Mouse (Mus musculus): ENCODE data around the gene Gm5475.

DNA sequence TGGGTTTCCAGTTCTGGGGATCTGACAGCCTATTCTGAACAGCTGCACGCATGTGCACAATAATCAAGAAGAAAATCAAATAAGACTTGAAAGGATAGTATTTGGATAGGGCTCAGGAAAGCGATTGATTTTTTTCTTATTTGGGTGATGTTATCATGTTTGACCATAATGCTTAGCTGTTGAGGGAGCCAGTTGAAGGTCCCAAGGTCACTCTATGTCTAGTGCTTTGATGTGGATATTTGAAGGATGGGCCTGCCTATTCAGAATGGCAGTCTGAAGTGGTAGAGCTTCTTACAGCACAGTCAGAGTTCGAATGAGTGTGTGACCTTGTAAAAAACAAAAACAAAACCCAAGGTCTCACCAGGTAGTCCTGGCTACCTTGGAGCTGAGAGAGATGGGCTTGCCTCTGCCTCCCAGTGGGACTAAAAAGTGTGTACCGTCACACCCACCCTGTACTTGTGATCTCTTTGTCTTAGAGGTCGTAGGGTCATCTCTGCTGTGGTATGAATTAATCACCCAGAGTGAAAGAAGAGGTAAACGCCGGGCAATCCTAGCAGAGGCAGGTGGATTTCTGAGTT is 52.1 kb downstream of the Gm5475 start:
- TF ChIP-seq MXI1 (IDR thresholded peaks at IDR 0.05; ENCODE audit: low read depth, low read length) (no peak), KAT2A (IDR thresholded peaks at IDR 0.05; ENCODE audit: insufficient replicate concordance, low read length) (no peak), HCFC1 (IDR thresholded peaks at IDR 0.05; ENCODE audit: low read depth, low read length) (no peak)
